Mouse (Mus musculus): ENCODE data around the gene 4930402F06Rik. TPM values are rescaled to one million over a fixed set of nuclear protein-coding genes. Genes with fewer than 3 reads are reported as not detected.

Gene 4930402F06Rik
- not detected in 2 replicates for polyA plus RNA-seq (2012; rRNA removed)

GRCm38 (mm10) chr2:35397096-35397495 lies at the start of gene 4930402F06Rik:
Gene 4930402F06Rik, minus strand, starts transcription at chr2:35397175.

GRCm38 (mm10) chr2:35367629-35368028 lies 29.3 kb downstream of the 4930402F06Rik start, which contains the start of gene 4930568D16Rik:
Gene 4930568D16Rik, minus strand, starts transcription at chr2:35367729.

GRCm38 (mm10) chr2:35336388-35337280 lies 60.3 kb downstream of the 4930402F06Rik start, which contains the start of gene Stom:
Gene Stom, minus strand, starts transcription at chr2:35336976.

Other genes starting within 250 kb of the 4930402F06Rik start
- 175 and 177 TPM in 2 replicates for gene Rab14, start 196.1 kb downstream of the 4930402F06Rik start, polyA plus RNA-seq (2012; rRNA removed)
- gene Gsn, start 140.8 kb downstream of the 4930402F06Rik start, polyA plus RNA-seq (2012; rRNA removed): 33.2 and 33.6 TPM in 2 replicates
- gene Stom, start 60.2 kb downstream of the 4930402F06Rik start, polyA plus RNA-seq (2012; rRNA removed): 11.0 and 12.9 TPM in 2 replicates
- gene 4930568D16Rik, start 29.4 kb downstream of the 4930402F06Rik start, polyA plus RNA-seq (2012; rRNA removed): not detected in 2 replicates
- 5.7 and 6.6 TPM in 2 replicates for gene Ggta1, start 66.1 kb upstream of the 4930402F06Rik start, polyA plus RNA-seq (2012; rRNA removed)
- gene Dab2ip, start 161.1 kb upstream of the 4930402F06Rik start, polyA plus RNA-seq (2012; rRNA removed): 96.3 and 106 TPM in 2 replicates

All from central nervous system, embryonic 18 days (tissue).